Mouse (Mus musculus) bone marrow macrophage, adult 2 months (primary cell): ENCODE measurements around the gene S100a10.

Source experiments
- CTCF ChIP-seq: IDR thresholded peaks from 2 replicates; pipeline ENCODE4 v1.5.1; 2012; ENCODE audit warnings: low read depth, mild to moderate bottlenecking, low read length, moderate library complexity
- POLR2A ChIP-seq: IDR thresholded peaks from 2 replicates; pipeline ENCODE4 v1.6.1; 2012; ENCODE audit warnings: mild to moderate bottlenecking, low read depth, low read length, borderline replicate concordance

DNA sequence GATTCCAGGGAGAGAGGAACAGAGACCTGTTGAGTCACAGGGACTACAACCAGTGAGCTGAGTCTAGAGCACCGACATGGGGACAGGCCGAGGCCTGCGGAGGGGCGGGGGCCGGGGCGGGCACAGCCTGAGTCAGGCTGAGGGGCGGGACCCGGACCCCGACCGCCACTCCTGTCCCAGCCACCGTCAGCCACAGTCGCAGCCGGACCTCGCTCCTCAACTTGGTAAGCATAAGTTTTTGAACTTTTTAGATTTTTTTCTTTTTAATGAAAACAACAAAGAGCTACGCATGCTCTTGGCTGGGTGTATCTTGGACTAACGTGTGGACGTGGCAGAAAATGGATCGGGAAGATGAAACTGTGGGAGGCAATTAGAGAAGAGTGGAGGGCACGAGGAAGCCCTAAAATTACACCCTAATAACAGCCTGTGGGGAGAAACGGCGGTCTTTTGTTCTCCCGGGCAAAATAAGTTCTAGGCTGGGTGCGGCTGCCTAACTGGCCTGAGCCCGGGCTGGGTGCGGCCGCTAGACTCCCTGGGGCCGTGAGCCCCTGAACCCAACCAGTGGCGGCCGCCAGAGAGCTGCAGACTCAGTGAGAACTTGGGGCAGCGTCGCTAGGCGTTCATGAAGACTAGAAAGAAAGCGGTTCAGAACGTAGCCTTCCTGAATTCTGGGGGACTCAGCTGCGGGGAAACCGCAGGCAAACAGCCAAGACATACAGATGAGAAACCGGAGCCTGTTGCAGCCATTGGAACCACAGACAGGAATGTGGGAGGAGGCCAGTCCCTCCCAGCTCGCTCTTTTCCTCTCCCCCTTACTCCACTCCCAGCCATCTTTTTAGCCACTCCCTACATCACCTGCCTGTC is 34.3 kb upstream of the S100a10 start, which contains the start of gene S100a11:
- no peak for TF ChIP-seq CTCF
- no peak for TF ChIP-seq POLR2A
